Mouse (Mus musculus) kidney, adult 2 months (tissue): ENCODE results near the gene Zfp12.

Experiments
- CTCF ChIP-seq: fragments of 200-500 bp; conservative IDR thresholded peaks from 2 replicates; pipeline ENCODE4 v1.5.1; 2011; ENCODE audit warnings: low read depth, mild to moderate bottlenecking, control low read depth, low read length, moderate library complexity, mixed read lengths; ENCODE audit not compliant: insufficient read depth, insufficient read length
- POLR2A ChIP-seq: fragments of 200-500 bp; IDR thresholded peaks from one replicate; pipeline ENCODE4 v1.6.1; 2011; ENCODE audit warnings: low read depth, low read length, control low read depth

DNA sequence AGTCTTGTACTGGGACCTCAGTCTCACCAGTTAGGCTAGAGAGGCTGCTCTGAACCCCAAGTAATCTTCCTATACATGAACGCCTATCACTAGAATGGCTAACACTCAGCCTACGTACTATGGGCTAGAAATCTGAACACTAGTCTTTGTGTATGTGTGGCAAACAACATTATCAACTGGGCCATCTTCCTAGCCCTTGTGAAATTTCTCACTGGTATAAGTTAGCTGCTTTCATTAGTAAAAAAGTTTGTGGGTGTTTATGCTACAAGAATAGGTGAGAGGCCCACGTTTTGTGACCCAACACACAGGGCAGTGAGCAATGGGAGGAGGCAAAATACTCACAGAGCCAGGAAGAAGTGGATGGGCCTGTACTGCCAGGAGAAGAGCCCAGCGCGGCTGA, 14.0 kb upstream of the Zfp12 start:
- TF ChIP-seq CTCF (no peak), POLR2A (no peak)
